Mouse (Mus musculus): Measurements from ENCODE around the gene Cenps. TPM values are rescaled to one million over a fixed set of nuclear protein-coding genes. Genes with fewer than 3 reads are reported as not detected.
A peak's percentile ranks its signal among the peaks of the same experiment; 100 is the strongest.

Cenps gene
- polyA plus RNA-seq, 1 experiment, result 32.5 TPM

- Histone ChIP-seq H3K79me2 (ENCODE audit: control insufficient read depth, insufficient read depth) (peaks cover 66% of the 10 kb centered on the region), H3K36me3 (ENCODE audit: control insufficient read depth, insufficient read depth) (peaks cover 5% of the 10 kb centered on the region), H3K4me3 (ENCODE audit: insufficient read depth, poor library complexity, severe bottlenecking) (peak overlapping the region; percentile 94), H3ac (ENCODE audit: control insufficient read depth, insufficient read length, low read depth) (peak overlapping the region; percentile 22), H3K79me3 (ENCODE audit: low read depth) (peaks cover 47% of the 10 kb centered on the region), H3K27me3 (ENCODE audit: control insufficient read depth, insufficient read depth, insufficient read length) (no peaks in the 10 kb centered on the region)
- TF ChIP-seq CTCF (IDR thresholded peaks at IDR 0.05; ENCODE audit: control insufficient read depth, insufficient read depth, insufficient read length) (no peak), USF1 (IDR thresholded peaks at IDR 0.05; ENCODE audit: low read depth) (no peak), MYOD1 (IDR thresholded peaks at IDR 0.05; ENCODE audit: control insufficient read depth, insufficient read length, low read depth) (no peak), MAX (IDR thresholded peaks at IDR 0.05) (no peak), MYOG (IDR thresholded peaks at IDR 0.05; ENCODE audit: control insufficient read depth, extremely low read depth, insufficient read length) (no peak), FOSL1 (IDR thresholded peaks at IDR 0.05; ENCODE audit: insufficient read depth, low read length, poor library complexity, severe bottlenecking) (no peak), CEBPB (IDR thresholded peaks at IDR 0.05; ENCODE audit: low read depth) (no peak)
Observed at GRCm38 (mm10) chr4:149097956-149098355, 39.5 kb downstream of the Cenps start.

GRCm38 (mm10) chr4:149091364-149091763, 46.1 kb downstream of the Cenps start:
- peaks cover 35% of the 10 kb centered on the region for H3K79me3 ChIP-seq (ENCODE audit: low read depth)
- TF ChIP-seq CTCF (IDR thresholded peaks at IDR 0.05; ENCODE audit: control insufficient read depth, insufficient read depth, insufficient read length) (no peak), MYOD1 (IDR thresholded peaks at IDR 0.05; ENCODE audit: control insufficient read depth, insufficient read length, low read depth) (peak; percentile 47), FOSL1 (IDR thresholded peaks at IDR 0.05; ENCODE audit: insufficient read depth, low read length, poor library complexity, severe bottlenecking) (no peak), USF1 (IDR thresholded peaks at IDR 0.05; ENCODE audit: low read depth) (peak; percentile 52), MAX (IDR thresholded peaks at IDR 0.05) (no peak)
- H3K4me3 ChIP-seq (ENCODE audit: insufficient read depth, poor library complexity, severe bottlenecking), result no peak overlapping the region
- no peaks in the 10 kb centered on the region for H3K27me3 ChIP-seq (ENCODE audit: control insufficient read depth, insufficient read depth, insufficient read length)
- no peak overlapping the region for H3ac ChIP-seq (ENCODE audit: control insufficient read depth, insufficient read length, low read depth)
- H3K79me2 ChIP-seq (ENCODE audit: control insufficient read depth, insufficient read depth), result peaks cover 95% of the 10 kb centered on the region
- peaks cover 5% of the 10 kb centered on the region for H3K36me3 ChIP-seq (ENCODE audit: control insufficient read depth, insufficient read depth)

- TF ChIP-seq CEBPB (IDR thresholded peaks at IDR 0.05; ENCODE audit: low read depth) (no peak), USF1 (IDR thresholded peaks at IDR 0.05; ENCODE audit: low read depth) (no peak), MYOG (IDR thresholded peaks at IDR 0.05; ENCODE audit: control insufficient read depth, extremely low read depth, insufficient read length) (no peak), MAX (IDR thresholded peaks at IDR 0.05) (no peak), CTCF (IDR thresholded peaks at IDR 0.05; ENCODE audit: control insufficient read depth, insufficient read depth, insufficient read length) (no peak), FOSL1 (IDR thresholded peaks at IDR 0.05; ENCODE audit: insufficient read depth, low read length, poor library complexity, severe bottlenecking) (no peak), MYOD1 (IDR thresholded peaks at IDR 0.05; ENCODE audit: control insufficient read depth, insufficient read length, low read depth) (no peak)
- Histone ChIP-seq H3K79me3 (ENCODE audit: low read depth) (peaks cover 31% of the 10 kb centered on the region), H3K4me3 (ENCODE audit: insufficient read depth, poor library complexity, severe bottlenecking) (no peak overlapping the region), H3K36me3 (ENCODE audit: control insufficient read depth, insufficient read depth) (no peaks in the 10 kb centered on the region), H3ac (ENCODE audit: control insufficient read depth, insufficient read length, low read depth) (no peak overlapping the region), H3K27me3 (ENCODE audit: control insufficient read depth, insufficient read depth, insufficient read length) (no peaks in the 10 kb centered on the region), H3K79me2 (ENCODE audit: control insufficient read depth, insufficient read depth) (peaks cover 89% of the 10 kb centered on the region)
Observed at GRCm38 (mm10) chr4:149085381-149085780, 52.0 kb downstream of the Cenps start.

GRCm38 (mm10) chr4:149081528-149081927, 55.9 kb downstream of the Cenps start:
- Histone ChIP-seq H3K36me3 (ENCODE audit: control insufficient read depth, insufficient read depth) (no peaks in the 10 kb centered on the region), H3K27me3 (ENCODE audit: control insufficient read depth, insufficient read depth, insufficient read length) (no peaks in the 10 kb centered on the region), H3K79me3 (ENCODE audit: low read depth) (peaks cover 30% of the 10 kb centered on the region), H3K79me2 (ENCODE audit: control insufficient read depth, insufficient read depth) (peaks cover 91% of the 10 kb centered on the region), H3ac (ENCODE audit: control insufficient read depth, insufficient read length, low read depth) (no peak overlapping the region), H3K4me3 (ENCODE audit: insufficient read depth, poor library complexity, severe bottlenecking) (no peak overlapping the region)
- no peak for TF ChIP-seq CEBPB (IDR thresholded peaks at IDR 0.05; ENCODE audit: low read depth)
- no peak for TF ChIP-seq USF1 (IDR thresholded peaks at IDR 0.05; ENCODE audit: low read depth)
- TF ChIP-seq MAX (IDR thresholded peaks at IDR 0.05), result no peak
- no peak for TF ChIP-seq FOSL1 (IDR thresholded peaks at IDR 0.05; ENCODE audit: insufficient read depth, low read length, poor library complexity, severe bottlenecking)
- TF ChIP-seq CTCF (IDR thresholded peaks at IDR 0.05; ENCODE audit: control insufficient read depth, insufficient read depth, insufficient read length), result no peak

- TF ChIP-seq MYOG (IDR thresholded peaks at IDR 0.05; ENCODE audit: control insufficient read depth, extremely low read depth, insufficient read length) (no peak), CEBPB (IDR thresholded peaks at IDR 0.05; ENCODE audit: low read depth) (no peak)
- H3K4me3 ChIP-seq (ENCODE audit: insufficient read depth, poor library complexity, severe bottlenecking), result no peak overlapping the region
- no peak overlapping the region for H3ac ChIP-seq (ENCODE audit: control insufficient read depth, insufficient read length, low read depth)
- peaks cover 78% of the 10 kb centered on the region for H3K79me2 ChIP-seq (ENCODE audit: control insufficient read depth, insufficient read depth)
- peaks cover 6% of the 10 kb centered on the region for H3K36me3 ChIP-seq (ENCODE audit: control insufficient read depth, insufficient read depth)
- H3K79me3 ChIP-seq (ENCODE audit: low read depth), result peaks cover 27% of the 10 kb centered on the region
- no peaks in the 10 kb centered on the region for H3K27me3 ChIP-seq (ENCODE audit: control insufficient read depth, insufficient read depth, insufficient read length)
Observed at GRCm38 (mm10) chr4:149080111-149080510, 57.3 kb downstream of the Cenps start.

GRCm38 (mm10) chr4:149079629-149080028, 57.8 kb downstream of the Cenps start:
- H3K79me3 ChIP-seq (ENCODE audit: low read depth), result peaks cover 24% of the 10 kb centered on the region
- H3K27me3 ChIP-seq (ENCODE audit: control insufficient read depth, insufficient read depth, insufficient read length), result no peaks in the 10 kb centered on the region
- no peak overlapping the region for H3ac ChIP-seq (ENCODE audit: control insufficient read depth, insufficient read length, low read depth)
- no peak overlapping the region for H3K4me3 ChIP-seq (ENCODE audit: insufficient read depth, poor library complexity, severe bottlenecking)
- peaks cover 11% of the 10 kb centered on the region for H3K36me3 ChIP-seq (ENCODE audit: control insufficient read depth, insufficient read depth)
- TF ChIP-seq USF1 (IDR thresholded peaks at IDR 0.05; ENCODE audit: low read depth) (no peak), CEBPB (IDR thresholded peaks at IDR 0.05; ENCODE audit: low read depth) (no peak), MAX (IDR thresholded peaks at IDR 0.05) (no peak), CTCF (IDR thresholded peaks at IDR 0.05; ENCODE audit: control insufficient read depth, insufficient read depth, insufficient read length) (no peak), MYOD1 (IDR thresholded peaks at IDR 0.05; ENCODE audit: control insufficient read depth, insufficient read length, low read depth) (no peak), MYOG (IDR thresholded peaks at IDR 0.05; ENCODE audit: control insufficient read depth, extremely low read depth, insufficient read length) (no peak), FOSL1 (IDR thresholded peaks at IDR 0.05; ENCODE audit: insufficient read depth, low read length, poor library complexity, severe bottlenecking) (no peak)
- peaks cover 74% of the 10 kb centered on the region for H3K79me2 ChIP-seq (ENCODE audit: control insufficient read depth, insufficient read depth)

Measured in C2C12 (cell line).